Mouse (Mus musculus) left cerebral cortex, postnatal 36 days (tissue): ENCODE data around the gene Slc9a8. TPM values are rescaled to one million over a fixed set of nuclear protein-coding genes. Genes with fewer than 3 reads are reported as not detected.
"Not testable (repeated sequence)": the region's sequence is repeated elsewhere in the genome, so short reads cannot be mapped to it uniquely, and the experiment has no call there.

Experiments used
- DNase-seq, 2 experiments: peaks; one replicate each; pipeline ENCODE4 v3.0.0; 2021 to 2022; ENCODE audit warnings: low spot score in 2 of 2, mixed read lengths in 1 of 2
- intact Hi-C: fragments of 180-260 bp; cut with DNase I; formaldehyde crosslinking; loops from one replicate; pipeline ENCODE4 v1.15.1; 2025
- total RNA-seq, 2 experiments: library from RNA; stranded (reverse); gene quantifications; 2 replicates each; pipeline ENCODE4 v1.2.3; 2021

Slc9a8 gene
- total RNA-seq: 10 to 100 TPM; 25.6 to 35.4 TPM

DNA sequence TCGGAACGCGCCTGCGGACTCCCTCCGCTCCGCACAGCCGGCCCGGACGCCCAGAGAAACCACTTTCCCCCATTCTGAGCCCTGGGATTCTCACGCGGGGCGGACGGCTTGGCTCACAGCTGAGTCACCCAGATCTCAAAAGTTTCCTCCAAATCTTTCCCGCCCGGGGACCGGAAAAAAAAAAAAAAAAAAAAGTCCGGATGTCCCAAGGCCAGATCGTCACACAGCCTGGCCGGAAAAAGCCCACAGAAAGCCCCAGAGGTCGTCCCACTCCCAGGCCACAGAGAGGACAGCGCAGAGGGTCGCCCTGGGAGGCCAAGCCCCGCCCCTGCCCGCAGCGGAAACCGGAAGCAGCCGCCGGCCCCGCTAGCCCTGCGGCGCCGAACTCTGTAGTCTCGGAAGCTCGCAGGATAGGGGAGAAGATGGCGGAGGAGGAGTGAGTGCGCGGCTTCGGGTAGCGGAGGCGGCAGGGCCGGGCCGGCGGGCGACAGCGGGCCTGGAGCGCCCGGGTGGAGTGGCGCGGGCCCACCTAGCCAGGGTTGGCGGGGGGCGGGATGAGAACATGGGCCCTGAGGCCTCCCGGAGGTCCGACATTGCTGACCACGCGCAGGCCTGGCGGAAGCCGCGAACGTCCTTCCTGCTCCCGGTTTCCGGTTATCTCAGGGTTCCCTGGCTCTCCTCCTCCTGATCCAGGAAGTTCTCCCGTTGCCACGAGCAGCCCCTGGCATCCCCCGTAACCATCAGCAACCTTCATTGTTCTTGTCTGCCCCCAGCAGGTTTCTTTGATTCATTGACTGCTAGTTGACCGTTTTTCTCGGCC lies at the start of gene Slc9a8:
Slc9a8 (plus strand) TSS at position 383 of the 820 bp plus-strand sequence.
- intact Hi-C loops: loop anchor here (5.0 kb wide), 2 partner anchors 74 to 359 kb away; partner anchors contain the start of genes B4galt5 and Znfx1
- DNase-seq: peak; percentile 95 to 96

DNA sequence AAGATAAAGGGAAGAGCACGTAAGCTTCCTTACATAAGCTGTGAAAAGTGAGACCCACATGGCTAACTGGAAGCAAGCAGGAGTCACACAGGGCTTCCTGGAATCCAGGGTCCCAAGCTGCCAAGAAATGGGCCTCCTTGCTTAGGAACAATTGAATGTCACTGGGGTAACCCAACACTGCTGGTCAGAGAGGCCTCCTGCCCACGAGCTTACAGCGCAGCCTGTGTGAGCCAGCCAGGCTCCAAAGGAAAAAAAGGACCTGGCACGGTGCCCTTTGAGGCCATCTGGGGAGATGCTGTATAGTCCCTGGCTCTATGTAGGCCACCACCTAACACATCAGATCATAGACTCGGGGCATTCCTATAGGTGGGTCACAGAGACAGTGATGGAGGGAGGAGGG lies 48.2 kb upstream of the Slc9a8 start:
- DNase-seq: peak; percentile 49 to 57
- intact Hi-C loops: no loop called here

DNA sequence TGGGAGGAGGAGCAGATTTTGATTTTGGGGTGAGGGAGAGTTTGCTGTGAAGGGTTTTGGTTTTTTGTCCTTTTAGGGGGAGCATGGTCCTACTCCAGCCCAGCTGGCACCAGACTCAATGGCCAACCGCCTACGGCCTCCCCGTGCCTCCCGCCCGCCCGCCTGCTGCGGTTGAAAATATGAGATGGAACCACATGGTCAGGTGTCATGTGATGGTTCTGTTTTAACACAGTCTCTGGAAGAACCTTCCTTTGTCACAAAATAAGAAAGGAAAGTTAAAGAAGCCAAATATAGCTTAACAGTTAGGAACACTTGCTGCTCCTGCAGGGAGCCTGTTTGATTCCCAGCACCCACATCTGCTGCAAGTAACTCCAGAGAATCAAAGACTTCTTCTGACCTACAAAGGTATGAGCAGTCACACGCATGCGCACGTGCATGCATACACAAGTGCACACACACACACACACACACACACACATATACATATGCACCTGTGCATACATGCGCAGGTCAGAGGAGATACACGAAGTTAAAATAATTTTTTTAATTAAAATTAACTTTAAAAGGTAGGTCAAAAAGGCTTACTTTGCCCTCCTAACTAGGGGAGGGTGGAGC lies 47.2 kb upstream of the Slc9a8 start:
- intact Hi-C loops: no loop called here
- peak; percentile 39 to 46 for DNase-seq

DNA sequence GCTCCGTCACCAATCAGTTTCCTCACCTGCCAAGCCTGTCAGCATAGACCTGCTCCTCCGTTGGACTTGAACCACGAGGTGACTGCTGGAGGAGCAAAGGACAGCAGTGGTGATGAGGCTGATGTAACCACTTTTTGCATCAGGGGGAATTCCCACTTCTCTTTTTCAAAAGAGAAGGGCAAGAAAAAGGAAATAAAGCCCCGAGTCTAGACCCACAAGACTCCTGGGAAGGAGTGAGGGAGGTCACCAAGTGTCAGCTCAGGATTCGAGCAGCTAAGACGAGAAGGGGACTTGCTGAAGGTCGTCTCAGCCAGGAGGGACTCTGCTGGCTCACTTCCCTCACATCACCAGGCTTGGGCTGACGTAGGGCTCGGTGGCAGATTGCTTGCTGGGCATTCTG lies 46.4 kb upstream of the Slc9a8 start:
- no peak for DNase-seq
- intact Hi-C loops: no loop called here

DNA sequence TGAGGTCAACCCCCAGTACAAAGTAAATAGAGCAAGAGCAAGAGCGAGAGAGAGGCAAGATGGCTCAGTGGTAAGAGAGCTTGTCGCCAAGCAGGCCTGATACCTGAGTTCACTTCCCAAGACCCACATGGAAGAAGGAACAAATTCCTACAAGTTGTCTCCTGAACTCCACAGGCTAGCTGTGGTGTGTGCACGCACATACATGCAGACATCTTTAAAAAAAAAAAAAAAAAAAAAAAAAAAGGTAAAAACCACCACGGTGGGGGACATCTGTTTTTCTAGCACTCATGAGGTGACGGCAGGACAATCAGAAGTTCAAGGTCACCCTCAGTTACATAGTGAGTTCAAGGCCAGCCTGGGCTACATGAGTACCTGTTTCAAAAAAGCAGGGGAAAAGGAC lies 45.8 kb upstream of the Slc9a8 start:
- DNase-seq: no peak
- intact Hi-C loops: no loop called here

DNA sequence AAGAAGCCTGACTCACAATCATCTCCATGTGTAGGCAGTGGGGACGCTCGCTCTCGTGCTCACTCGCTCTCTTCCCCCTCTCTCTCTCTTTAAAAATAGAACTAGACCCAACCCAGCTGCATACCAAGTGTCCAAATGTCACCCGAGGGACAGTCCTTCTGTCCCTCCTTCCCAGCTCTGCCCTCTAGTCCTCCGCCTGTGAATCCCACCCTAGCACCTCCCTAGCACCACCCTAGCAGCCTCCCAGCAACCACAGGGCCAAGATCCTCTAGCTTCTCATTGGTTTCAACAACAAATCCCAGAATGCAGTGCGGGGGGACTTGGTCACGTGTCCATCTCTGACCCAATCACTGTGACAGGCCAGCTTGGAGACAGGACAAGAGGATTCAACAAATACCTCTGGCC lies 45.4 kb upstream of the Slc9a8 start:
- intact Hi-C loops: no loop called here
- DNase-seq: peak; percentile 28 to 44

DNA sequence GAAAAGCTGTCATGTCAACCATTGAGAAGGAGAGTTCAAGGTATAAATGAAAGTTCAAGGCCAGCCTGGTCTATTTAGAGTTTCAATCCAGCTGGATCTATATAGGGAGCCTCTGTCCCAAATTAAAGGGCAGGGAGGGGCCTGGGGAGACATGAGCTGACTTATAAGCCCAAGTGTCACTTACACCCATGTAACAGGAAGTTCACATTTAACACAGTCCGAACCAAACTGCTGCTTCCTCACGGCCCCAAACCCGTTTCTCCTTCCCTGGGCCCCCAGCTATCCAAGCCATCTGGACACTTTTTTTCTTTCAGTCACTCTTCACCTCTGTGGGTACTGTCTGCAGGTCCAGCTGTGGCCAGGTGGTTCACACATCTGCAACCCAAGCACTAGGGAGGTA lies 43.8 kb upstream of the Slc9a8 start:
- intact Hi-C loops: no loop called here
- DNase-seq: no peak

DNA sequence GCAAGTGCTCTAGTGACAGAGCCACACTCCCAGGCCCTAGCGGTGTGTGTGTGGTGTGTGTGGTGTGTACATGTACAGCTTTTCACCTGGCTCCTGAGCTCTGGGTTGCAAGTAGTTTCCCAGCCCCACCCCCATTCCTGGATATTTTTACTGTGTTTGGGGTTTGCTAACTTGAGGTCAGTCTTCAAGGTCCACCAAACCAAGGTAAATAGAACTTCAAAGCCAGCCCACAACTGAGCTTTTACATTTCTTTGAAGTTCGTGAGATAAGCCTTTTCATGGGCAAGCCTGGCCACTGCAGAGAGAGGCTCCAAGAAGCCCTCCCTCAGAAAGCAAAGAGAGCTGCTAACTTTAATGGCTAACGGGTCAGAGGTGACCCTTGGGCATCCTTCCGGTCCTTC lies 42.5 kb upstream of the Slc9a8 start:
- intact Hi-C loops: no loop called here
- no peak for DNase-seq

DNA sequence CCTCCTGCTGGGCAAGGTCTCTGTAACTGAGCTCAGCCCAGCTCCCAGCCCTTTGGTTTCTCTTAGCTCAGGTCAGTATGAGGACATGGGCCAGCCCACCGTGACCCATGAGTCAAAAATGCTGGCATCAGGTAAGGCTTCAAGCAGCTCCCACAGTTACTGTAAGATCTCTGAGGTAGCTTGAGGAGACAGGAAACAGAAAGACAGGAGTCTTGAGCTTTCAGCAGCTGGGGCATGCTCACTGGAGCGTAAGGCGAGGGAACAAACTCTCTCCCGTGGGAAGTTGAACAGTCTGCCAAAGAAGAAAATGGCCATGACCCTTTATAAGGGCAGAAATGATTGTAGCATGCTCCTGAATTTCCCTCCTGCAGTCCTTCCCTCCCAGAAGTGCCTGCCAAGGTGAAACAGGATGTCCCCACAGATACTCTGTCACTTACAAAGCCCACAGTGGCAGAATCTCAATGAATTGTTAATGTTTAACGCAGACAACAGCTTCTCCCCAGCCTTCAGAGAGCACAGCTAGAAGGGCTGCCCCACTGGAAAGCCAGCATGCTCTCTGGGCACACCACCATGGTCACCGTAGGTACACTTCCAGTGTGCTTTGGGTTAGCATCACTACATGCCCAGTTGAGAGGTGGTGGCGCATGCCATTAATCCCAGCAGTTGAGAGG lies 40.8 kb upstream of the Slc9a8 start:
- DNase-seq: no peak
- intact Hi-C loops: no loop called here

DNA sequence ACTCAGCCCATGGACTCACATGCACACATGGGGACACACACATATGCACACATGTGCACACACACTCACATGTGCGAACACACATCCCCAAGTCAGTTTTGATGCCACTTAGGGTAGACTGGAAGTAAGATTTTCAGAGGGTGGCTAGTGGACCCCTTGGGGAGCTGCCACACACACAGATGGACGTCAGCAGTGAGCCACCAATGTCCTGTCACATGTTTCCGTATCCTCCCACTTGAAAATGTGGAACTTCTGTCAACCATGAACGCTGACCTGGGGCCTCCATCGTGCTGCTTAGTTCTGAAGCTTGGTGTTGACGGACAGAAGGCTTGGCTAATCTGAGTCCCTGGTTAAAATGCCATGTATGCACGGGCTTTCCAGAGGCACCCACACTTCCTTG lies 39.9 kb upstream of the Slc9a8 start:
- no peak for DNase-seq
- intact Hi-C loops: no loop called here

DNA sequence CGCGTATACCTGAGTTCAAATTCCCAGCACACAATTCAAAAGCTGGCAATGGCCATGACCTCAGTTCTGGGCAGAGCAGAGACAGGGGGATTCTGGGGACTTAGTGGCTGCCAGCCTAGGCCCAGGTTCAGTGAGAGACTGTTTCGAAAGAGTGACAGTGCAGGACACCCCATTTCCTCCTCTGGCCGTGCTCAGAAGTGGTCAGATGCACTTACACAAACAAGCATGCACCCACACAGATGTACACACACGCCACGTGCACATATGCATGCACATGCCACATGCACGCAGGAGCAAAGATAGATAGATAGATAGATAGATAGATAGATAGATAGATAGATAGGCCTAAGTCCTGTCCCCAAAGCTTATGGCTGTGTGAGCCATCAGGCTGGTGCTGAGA lies 39.1 kb upstream of the Slc9a8 start:
- intact Hi-C loops: no loop called here
- DNase-seq: no peak

DNA sequence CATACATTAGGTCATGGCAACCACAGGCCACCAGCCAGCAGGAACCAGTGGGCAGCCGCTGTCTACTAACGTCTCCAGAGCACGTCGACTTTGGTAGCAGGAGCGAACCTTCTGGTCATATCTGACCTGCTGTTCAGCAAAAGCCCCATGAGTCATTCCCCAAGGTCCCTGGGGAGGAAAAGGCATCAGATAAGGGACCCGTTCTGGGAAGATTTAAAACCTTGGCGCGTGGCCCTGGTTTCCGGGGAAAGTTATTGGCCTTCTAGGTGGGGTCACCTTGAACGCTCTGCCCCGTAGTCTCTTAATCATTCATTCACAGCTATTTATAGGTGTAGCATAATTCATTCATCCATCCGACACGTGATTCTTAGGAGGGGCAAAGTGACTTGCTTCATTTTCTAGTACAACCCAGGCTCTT lies 37.8 kb upstream of the Slc9a8 start:
- DNase-seq: no peak
- intact Hi-C loops: no loop called here

DNA sequence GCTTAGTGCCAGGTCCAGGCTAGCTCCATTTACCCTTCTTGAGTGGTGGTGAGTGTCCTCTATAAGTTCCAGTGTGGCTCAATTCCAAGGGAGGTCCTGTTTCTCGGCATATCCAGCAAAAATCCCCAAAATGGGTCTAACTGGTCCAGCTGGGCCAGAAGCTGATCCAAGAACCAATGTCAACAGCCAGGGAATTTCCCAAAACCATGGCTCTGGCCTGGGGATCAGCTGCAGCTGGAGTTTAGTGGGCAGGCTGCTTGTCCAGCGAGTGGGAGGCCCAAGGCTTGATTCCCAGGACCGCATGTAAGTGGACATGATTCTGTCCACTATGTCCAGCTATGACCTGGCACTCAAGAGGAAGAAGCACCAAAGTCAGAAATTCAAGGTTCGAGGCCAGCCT lies 35.1 kb upstream of the Slc9a8 start:
- intact Hi-C loops: no loop called here
- no peak for DNase-seq

DNA sequence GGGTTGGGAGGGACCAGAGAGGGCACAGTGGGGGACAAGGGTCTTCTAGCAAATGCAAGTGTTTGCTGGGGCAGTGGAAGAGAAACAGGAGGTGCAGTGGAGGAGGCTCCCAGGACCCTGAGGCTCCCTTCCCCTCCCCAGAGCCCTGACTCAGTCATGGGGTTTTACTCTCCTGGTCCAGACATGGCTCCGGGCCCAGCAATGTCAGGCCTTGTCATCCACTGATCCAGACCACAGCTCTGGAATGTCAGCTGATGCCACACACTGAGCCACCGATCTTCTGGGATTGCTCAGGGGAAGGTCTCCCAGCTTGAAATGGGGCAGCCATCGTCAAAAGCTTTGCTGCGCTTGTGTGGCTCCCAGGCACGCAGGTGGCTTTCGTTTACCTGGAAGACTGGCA lies 34.5 kb upstream of the Slc9a8 start:
- intact Hi-C loops: no loop called here
- DNase-seq: no peak

DNA sequence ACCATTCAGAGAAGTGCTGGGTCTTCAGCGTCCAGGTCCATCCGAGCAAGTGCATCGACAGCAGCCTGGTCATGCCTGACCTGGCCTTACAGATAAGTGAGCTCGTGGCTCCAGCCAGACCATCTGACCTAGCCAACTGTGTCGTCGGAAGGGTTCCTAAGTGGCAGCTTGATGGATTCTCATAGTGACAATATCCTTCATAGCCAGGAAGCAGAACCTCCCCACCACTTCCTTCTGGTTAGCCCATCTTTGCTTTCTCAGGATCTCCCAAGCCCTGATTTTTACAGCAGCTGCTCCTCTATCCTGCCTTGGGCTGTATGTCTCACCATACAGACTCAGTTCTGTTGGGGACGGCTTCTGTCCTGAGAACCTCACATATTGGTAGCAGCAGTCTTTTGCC lies 27.1 kb upstream of the Slc9a8 start:
- intact Hi-C loops: no loop called here
- no peak for DNase-seq

DNA sequence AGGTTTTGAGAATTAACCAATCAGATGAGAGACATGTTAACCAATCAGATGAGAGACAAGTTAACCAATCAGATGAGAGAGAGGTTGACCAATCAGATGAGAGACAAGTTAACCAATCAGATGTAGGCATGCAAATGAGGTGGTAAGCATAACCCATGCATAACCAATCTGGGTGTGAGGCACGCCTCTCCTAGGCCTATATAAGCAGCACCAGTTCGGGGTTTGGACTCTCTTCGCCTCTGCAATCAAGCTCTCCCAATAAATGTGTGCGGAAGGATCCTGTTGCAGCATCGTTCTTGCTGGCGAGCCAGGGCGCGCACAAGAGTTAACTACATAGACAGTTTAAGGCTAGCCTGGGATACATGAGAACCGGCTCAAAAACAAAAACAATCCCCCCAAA lies 25.1 kb upstream of the Slc9a8 start:
- intact Hi-C loops, DNase-seq: not testable (repeated sequence)

DNA sequence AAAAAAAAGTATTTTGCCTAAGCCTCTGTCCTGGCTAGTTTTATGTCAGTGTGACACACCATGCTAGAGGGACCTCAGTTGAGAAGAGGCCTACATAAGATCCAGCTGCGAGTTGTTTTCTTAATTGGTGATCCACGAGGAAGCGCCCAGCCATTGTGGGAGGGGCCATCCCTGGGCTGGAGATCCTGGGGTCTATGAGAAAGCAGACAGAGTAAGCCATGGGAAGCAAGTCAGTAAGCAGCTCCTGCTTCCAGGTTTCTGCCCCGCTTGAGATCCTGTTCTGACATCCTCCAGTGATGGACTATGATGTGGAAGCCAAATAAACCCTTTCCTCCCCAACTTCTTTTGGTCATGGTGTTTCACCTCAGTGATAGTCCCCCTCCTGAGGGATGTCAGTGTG lies 22.5 kb upstream of the Slc9a8 start:
- intact Hi-C loops: no loop called here
- no peak for DNase-seq

DNA sequence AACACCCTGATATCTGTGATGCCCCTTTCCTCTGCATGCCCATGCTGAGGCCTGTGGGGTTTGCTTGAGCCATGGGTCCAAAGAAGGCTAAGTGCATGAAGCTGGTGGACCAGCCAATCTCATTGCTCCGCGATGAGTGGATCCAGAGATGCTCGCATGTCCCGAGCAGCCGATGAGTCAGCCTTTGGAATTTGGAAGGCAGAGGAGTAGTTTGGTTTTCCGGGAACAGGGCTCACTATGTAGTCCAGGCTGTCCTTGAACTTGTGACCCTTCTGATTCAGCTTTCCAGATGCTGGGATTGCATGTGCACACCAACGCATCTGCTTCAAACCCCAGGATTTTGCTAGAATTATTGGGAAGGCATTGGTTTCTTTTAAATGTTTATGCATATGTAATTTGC lies 21.9 kb upstream of the Slc9a8 start:
- DNase-seq: no peak
- intact Hi-C loops: no loop called here

DNA sequence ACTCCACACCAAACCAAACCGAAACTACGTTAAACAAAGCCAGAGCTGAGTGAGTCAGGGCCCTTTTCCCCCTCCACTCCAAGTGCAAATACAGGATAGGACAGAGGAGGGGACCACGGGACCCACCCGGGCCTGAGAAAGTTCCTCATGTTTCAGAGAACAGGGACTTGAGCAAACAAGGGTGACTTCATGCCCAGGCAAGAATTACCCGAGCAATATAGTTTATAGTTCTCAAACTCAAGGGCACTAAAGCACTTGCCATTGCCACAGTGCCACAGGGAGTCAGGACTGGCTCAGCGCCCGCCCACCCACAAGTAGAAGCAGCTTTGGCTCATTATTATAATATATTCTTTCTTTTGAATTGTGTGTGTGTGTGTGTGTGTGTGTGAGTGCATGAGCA lies 18.4 kb upstream of the Slc9a8 start:
- no peak for DNase-seq
- intact Hi-C loops: no loop called here

DNA sequence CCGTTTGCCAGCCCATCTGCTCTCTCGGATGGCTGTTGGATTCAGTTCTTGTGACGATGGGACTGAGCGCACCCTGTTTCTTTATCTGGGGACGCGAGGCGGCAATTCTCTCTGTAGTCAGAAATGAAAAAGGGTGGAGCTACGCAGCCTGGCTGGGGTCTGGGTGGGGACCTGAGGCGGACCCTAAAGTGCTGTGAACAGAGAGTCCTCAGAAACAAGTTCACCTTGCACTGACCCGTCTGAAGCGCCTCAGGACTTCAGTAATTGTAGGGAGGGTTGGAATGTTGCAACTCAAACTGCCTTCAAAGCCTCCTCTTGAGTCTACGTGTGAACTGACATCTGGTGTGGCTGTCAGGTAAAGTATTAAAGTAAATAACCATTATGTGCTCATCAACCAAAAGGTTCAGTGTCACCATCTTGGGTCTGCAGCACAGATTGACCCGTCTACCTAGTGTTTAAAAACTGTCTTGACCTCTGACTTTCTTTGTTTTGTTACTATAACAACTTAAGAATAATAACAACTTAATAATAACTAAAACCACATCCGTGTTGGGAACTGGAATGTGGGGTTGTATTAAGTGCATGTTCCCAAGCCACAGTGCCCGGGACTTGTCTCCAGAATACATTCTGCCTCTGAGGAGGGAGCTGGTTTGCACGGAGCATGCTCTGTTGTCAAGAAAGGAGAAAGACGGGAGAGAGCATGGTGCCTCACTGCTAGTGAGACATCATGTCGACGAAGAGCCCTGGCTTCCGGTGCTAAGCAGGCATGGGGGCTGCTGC lies 16.2 kb upstream of the Slc9a8 start:
- intact Hi-C loops: no loop called here
- no peak for DNase-seq
